Mouse (Mus musculus): ENCODE results near the gene Map10.

- TF ChIP-seq POLR2A (IDR thresholded peaks at IDR 0.05; ENCODE audit: low read depth, low read length) (no peak), CTCF (conservative IDR thresholded peaks at IDR 0.05; ENCODE audit: insufficient read depth, insufficient read length, low read depth, low read length) (no peak)
These were observed 22.8 kb downstream of the Map10 start for GRCm38 (mm10) chr8:125692447-125692846.

All from kidney, adult 2 months (tissue).